Mouse (Mus musculus) midbrain, embryonic 15.5 days (tissue): ENCODE measurements at regions not wholly inside any gene's neighbourhood (a gene's known extent, or its start where the extent isn't known, plus 50 kb on each side); places are given as distances from the start of the nearest gene placed in this dataset.

Experiments used
- ATAC-seq: fragments of 200-750 bp; cut with Nextera tagmentation; replicated peaks from 2 replicates; pipeline ENCODE4 v1.8.0; 2017; ENCODE audit warnings: moderate TSS enrichment
- H3K27ac ChIP-seq: fragments of 300-500 bp; sonication (generic); 2 replicates; pipeline ENCODE4 v1.5.1; 2015; ENCODE audit warnings: mild to moderate bottlenecking, inconsistent platforms
- H3K27me3 ChIP-seq: fragments of 300-500 bp; sonication (generic); replicated peaks from 2 replicates; pipeline ENCODE4 v1.6.1; 2015; ENCODE audit warnings: inconsistent platforms
- H3K36me3 ChIP-seq: fragments of 300-500 bp; sonication (generic); replicated peaks from 2 replicates; pipeline ENCODE4 v1.6.1; 2015; ENCODE audit warnings: inconsistent platforms
- H3K4me1 ChIP-seq: fragments of 300-500 bp; sonication (generic); 2 replicates; pipeline ENCODE4 v1.6.1; 2015; ENCODE audit warnings: inconsistent platforms
- H3K4me2 ChIP-seq: fragments of 300-500 bp; sonication (generic); 2 replicates; pipeline ENCODE4 v1.6.1; 2015; ENCODE audit warnings: inconsistent platforms, mild to moderate bottlenecking, moderate library complexity
- H3K4me3 ChIP-seq: fragments of 300-500 bp; sonication (generic); 2 replicates; pipeline ENCODE4 v1.5.1; 2015; ENCODE audit warnings: mild to moderate bottlenecking, inconsistent platforms
- H3K9ac ChIP-seq: fragments of 300-500 bp; sonication (generic); 2 replicates; pipeline ENCODE4 v1.6.1; 2015; ENCODE audit warnings: mild to moderate bottlenecking, inconsistent platforms
- H3K9me3 ChIP-seq: fragments of 300-500 bp; sonication (generic); 2 replicates; pipeline ENCODE4 v1.6.1; 2016; ENCODE audit warnings: inconsistent platforms
- WGBS: fragments of 180-500 bp; shearing (Covaris S2); methylation state at CpG from one replicate; pipeline ENCODE4 v1.1.7; 2015; ENCODE audit warnings: mixed read lengths; 5-methylcytosine and 5-hydroxymethylcytosine counted together
- microRNA counts: library from miRNA; unstranded; fragments of <30 nt; microRNA quantifications from one replicate; lab custom pipeline; 2016
- microRNA-seq: library from miRNA; unstranded; fragments of <30 nt; microRNA quantifications from one replicate; pipeline ENCODE4, GENCODE M21; 2016

GRCm38 (mm10) chr6:31339122-31339947 lies 59.2 kb upstream of the Mkln1 start:
- Histone ChIP-seq H3K4me2 (no peak overlapping the region), H3K36me3 (no peaks in the 10 kb centered on the region), H3K4me3 (no peak overlapping the region), H3K9me3 (no peaks in the 10 kb centered on the region), H3K9ac (no peak overlapping the region), H3K4me1 (peaks cover 15% of the 10 kb centered on the region), H3K27ac (peak overlapping the region; percentile 64), H3K27me3 (no peaks in the 10 kb centered on the region)
- ATAC-seq = peak; percentile 95
- 48% methylated on average over 13 of the region's 13 CpGs for WGBS

GRCm38 (mm10) chr6:31339948-31340250 lies 58.6 kb upstream of the Mkln1 start:
- peaks cover 15% of the 10 kb centered on the region for H3K4me1 ChIP-seq
- no peak overlapping the region for H3K4me3 ChIP-seq
- H3K9ac ChIP-seq = no peak overlapping the region
- no peaks in the 10 kb centered on the region for H3K9me3 ChIP-seq
- no peak overlapping the region for H3K4me2 ChIP-seq
- H3K27me3 ChIP-seq = no peaks in the 10 kb centered on the region
- peak overlapping the region; percentile 64 for H3K27ac ChIP-seq
- no peaks in the 10 kb centered on the region for H3K36me3 ChIP-seq
- WGBS = 42% methylated on average over 1 of the region's 1 CpGs
- ATAC-seq = peak; percentile 57

- Histone ChIP-seq H3K36me3 (no peaks in the 10 kb centered on the region), H3K9ac (no peak overlapping the region), H3K27me3 (no peaks in the 10 kb centered on the region), H3K4me3 (no peak overlapping the region), H3K4me2 (no peak overlapping the region), H3K4me1 (peaks cover 7% of the 10 kb centered on the region), H3K9me3 (no peaks in the 10 kb centered on the region), H3K27ac (no peak overlapping the region)
- no peak for ATAC-seq
- 24% methylated on average over 10 of the region's 10 CpGs for WGBS
These were observed 53.0 kb upstream of the Mkln1 start for GRCm38 (mm10) chr6:31345366-31346084.

GRCm38 (mm10) chr6:31348333-31348732 lies 50.2 kb upstream of the Mkln1 start:
- WGBS = 94% methylated on average over 4 of the region's 4 CpGs

More at GRCm38 (mm10) chr6:31348333-31348732, 50.2 kb upstream of the Mkln1 start:
- H3K36me3 ChIP-seq = no peaks in the 10 kb centered on the region
- no peaks in the 10 kb centered on the region for H3K27me3 ChIP-seq
- peaks cover 7% of the 10 kb centered on the region for H3K4me1 ChIP-seq
- no peak overlapping the region for H3K9ac ChIP-seq
- H3K4me2 ChIP-seq = no peak overlapping the region
- H3K4me3 ChIP-seq = no peak overlapping the region
- no peak overlapping the region for H3K27ac ChIP-seq
- no peak for ATAC-seq
- H3K9me3 ChIP-seq = no peaks in the 10 kb centered on the region

MicroRNA genes in the stretch of these regions (microRNA counts, 519-probe panel; counts per million panel counts)
- 3,003 counts per million, percentile 68 among the panel's probes with 10 or more counts for microRNA mmu-miR-29a (lab: Ali Mortazavi, UCI)

Small RNA genes in the stretch of these regions (microRNA-seq; reads per million reads assigned to microRNA genes)
- gene Mir29a (175 reads per million, percentile 60 among the genes with 10 or more reads in this experiment), gene Mir29b-1 (1.7 reads per million)
